Mouse (Mus musculus) intestine, postnatal 0 days (tissue): Measurements from ENCODE around the gene Robo1. TPM values are rescaled to one million over a fixed set of nuclear protein-coding genes. Genes with fewer than 3 reads are reported as not detected.

Experiments
- ATAC-seq: fragments of 200-750 bp; cut with Nextera tagmentation; 2 replicates; pipeline ENCODE4 v1.8.0; 2017; ENCODE audit warnings: mild to moderate bottlenecking, moderate TSS enrichment, moderate library complexity
- H3K27ac ChIP-seq: fragments of 300-500 bp; sonication (generic); 2 replicates; pipeline ENCODE4 v1.5.1; 2014; ENCODE audit warnings: mild to moderate bottlenecking, low read depth, low read length, moderate library complexity
- H3K27me3 ChIP-seq: fragments of 300-500 bp; sonication (generic); replicated peaks from 2 replicates; pipeline ENCODE4 v1.6.1; 2014; ENCODE audit warnings: low read length, mixed read lengths; ENCODE audit not compliant: control insufficient read depth, insufficient read depth
- H3K36me3 ChIP-seq: fragments of 300-500 bp; sonication (generic); 2 replicates; pipeline ENCODE4 v1.6.1; 2014; ENCODE audit warnings: mild to moderate bottlenecking, moderate library complexity; ENCODE audit not compliant: control insufficient read depth, insufficient read depth
- H3K4me1 ChIP-seq: fragments of 300-500 bp; sonication (generic); replicated peaks from 2 replicates; pipeline ENCODE4 v1.6.1; 2014; ENCODE audit warnings: antibody characterized with exemption, low read length, mixed read lengths; ENCODE audit not compliant: control insufficient read depth, insufficient read depth
- H3K4me2 ChIP-seq: fragments of 300-500 bp; sonication (generic); replicated peaks from 2 replicates; pipeline ENCODE4 v1.6.1; 2014; ENCODE audit warnings: low read depth, mild to moderate bottlenecking, moderate library complexity
- H3K4me3 ChIP-seq: fragments of 300-500 bp; sonication (generic); 2 replicates; pipeline ENCODE4 v1.5.1; 2014; ENCODE audit warnings: low read depth, low read length
- H3K9ac ChIP-seq: fragments of 300-500 bp; sonication (generic); 2 replicates; pipeline ENCODE4 v1.6.1; 2014; ENCODE audit warnings: mild to moderate bottlenecking, low read depth, low read length
- H3K9me3 ChIP-seq: fragments of 300-500 bp; sonication (generic); 2 replicates; pipeline ENCODE4 v1.6.1; 2016; ENCODE audit warnings: mixed run types; ENCODE audit not compliant: control insufficient read depth
- CTCF ChIP-seq: sonication (generic); IDR thresholded peaks from 2 replicates; pipeline ENCODE4 v1.5.1; 2016; ENCODE audit warnings: low read depth, mild to moderate bottlenecking, control low read depth, antibody characterized with exemption, moderate library complexity
- WGBS: fragments of 180-500 bp; shearing (Covaris S2); extraction: QIAGEN DNeasy Blood & Tissue Kit; methylation state at CpG from one replicate; pipeline ENCODE4 v1.1.7; 2014; 5-methylcytosine and 5-hydroxymethylcytosine counted together
- polyA plus RNA-seq: library from polyadenylated mRNA; unstranded; fragments of >200 nt; fragmentation: Nextera tagmentation; extraction: Ambion mirVana; gene quantifications from 2 replicates; pipeline ENCODE4 v1.2.1, GENCODE M21; 2015

Gene Robo1
- 2.6 and 2.7 TPM in 2 replicates for polyA plus RNA-seq

DNA sequence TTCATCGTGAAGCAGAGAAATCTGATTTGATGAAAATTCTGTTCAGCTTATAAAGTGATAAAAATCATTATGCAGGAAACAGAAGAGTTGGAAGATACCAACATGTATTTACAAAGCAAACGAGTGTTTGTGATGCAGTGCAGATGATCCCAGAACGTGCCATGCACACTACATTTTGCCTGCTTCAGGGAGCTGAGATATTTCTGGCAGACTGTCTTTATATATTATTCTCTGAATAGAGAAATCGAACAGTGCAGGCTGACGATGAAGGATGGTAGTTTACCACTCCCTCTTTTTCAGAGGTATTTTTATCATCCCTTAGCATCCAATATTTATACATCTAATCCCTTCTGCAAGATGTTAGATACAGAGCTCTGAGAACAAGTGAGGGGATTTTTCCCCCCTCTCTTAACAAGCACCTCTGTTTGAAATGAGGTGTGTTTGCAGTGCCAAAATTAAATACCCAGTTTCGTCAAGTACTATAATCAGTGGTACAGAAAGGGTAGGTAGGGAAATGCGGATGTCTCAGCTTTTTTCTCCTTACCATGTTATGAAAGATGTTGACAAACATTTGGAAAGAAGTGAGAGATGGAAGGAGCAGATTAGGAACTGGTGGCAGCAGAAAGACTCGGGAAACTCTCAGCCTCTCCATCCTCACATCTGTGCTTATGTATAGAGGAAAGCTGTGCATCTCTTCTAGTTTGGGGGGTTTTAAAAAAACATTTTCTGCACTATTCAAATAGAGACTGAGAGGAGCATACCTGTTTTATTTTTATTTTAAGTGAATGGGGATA, at the start of gene Robo1:
TSS of gene Robo1 (plus strand) at position 770 of the 794 bp plus-strand sequence.
- H3K9me3 ChIP-seq: no peaks in the 10 kb centered on the region
- H3K36me3 ChIP-seq: no peaks in the 10 kb centered on the region
- no peaks in the 10 kb centered on the region for H3K4me1 ChIP-seq
- 64% methylated on average over 8 of the region's 8 CpGs for WGBS
- TF ChIP-seq CTCF: no peak
- no peak for ATAC-seq
- no peak within 1 kb of the TSS for H3K4me3 ChIP-seq
- H3K9ac ChIP-seq: no peak within 1 kb of the TSS
- H3K4me2 ChIP-seq: no peak within 1 kb of the TSS
- no peaks in the 10 kb centered on the region for H3K27me3 ChIP-seq
- H3K27ac ChIP-seq: no peak within 1 kb of the TSS

DNA sequence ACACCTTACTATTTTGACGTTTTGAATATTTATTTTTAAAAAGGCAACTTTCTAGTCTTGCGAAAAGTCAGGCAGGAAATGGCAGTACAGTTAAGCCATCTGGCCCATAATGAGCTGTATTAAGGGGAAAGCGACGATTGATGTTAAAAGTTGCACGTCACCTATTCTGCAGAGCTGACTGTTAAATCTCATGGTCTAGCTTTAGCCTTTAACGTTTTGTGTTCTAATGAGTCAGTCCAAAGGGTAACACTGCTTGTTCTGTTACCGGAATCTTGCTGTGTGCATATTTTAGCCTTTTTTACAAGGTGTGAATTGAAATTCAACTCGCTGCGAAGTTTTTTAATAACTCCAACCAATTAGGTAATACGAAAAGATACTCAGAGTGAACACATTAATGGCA, 40.3 kb upstream of the Robo1 start:
- Histone ChIP-seq H3K9me3 (no peaks in the 10 kb centered on the region), H3K9ac (no peak overlapping the region), H3K36me3 (no peaks in the 10 kb centered on the region), H3K27me3 (no peaks in the 10 kb centered on the region), H3K4me3 (no peak overlapping the region), H3K4me1 (no peaks in the 10 kb centered on the region), H3K27ac (no peak overlapping the region), H3K4me2 (no peak overlapping the region)
- no peak for ATAC-seq
- WGBS: 85% methylated on average over 10 of the region's 10 CpGs
- TF ChIP-seq CTCF: no peak

DNA sequence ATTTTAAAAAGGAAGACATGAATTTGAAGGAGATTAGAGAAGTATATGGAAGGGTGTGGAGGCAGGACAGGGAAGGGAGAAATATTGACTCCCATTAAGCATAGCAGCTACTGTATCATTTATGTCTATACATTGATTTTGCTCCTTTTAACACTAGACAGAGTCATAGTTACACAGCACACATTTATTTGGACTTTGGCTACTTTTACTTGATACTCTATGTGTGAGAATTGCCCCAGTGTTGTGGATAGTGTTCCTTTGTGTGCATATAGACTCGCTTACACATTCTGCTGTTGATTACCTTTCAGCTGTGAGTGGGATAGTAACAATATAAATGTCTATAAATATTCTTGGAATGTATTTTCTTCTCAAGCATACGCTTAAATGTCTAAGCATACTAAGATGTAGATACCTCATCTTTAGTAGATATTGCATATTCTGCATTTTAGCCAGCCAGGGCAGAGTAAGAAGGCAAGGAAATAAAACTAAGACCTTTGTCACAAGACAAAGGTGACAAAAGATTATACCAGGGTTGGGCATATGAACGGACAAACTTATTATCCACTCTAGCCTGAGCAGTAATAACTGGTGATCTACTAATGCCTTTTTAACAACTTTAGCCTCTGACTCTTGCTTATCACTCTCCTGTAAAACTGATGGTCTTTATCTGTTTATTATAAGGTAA, 31.6 kb upstream of the Robo1 start:
- no peaks in the 10 kb centered on the region for H3K27me3 ChIP-seq
- ATAC-seq: peak; percentile 86
- 56% methylated on average over 3 of the region's 3 CpGs for WGBS

DNA sequence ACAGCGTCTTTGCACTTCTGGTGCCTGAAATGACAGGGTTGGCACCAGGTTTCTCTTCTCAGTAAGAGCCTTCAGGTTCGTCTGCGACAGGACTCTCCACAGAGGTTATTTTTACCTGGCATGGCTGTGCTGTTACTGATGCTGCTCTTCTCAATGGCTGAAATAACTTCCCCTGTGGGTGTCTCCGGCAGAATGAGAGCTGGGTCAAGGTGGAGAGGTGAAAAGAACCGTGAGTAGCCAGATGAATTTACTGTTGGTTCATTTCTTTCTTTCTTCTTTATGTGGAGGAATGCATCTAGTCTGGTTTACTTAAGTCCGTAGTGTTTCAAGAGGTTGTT, 194 bp downstream of the Robo1 start:
- Histone ChIP-seq H3K27me3 (no peaks in the 10 kb centered on the region), H3K9ac (no peak overlapping the region), H3K4me2 (no peak overlapping the region), H3K36me3 (no peaks in the 10 kb centered on the region), H3K4me1 (no peaks in the 10 kb centered on the region), H3K4me3 (no peak overlapping the region), H3K27ac (no peak overlapping the region), H3K9me3 (no peaks in the 10 kb centered on the region)
- TF ChIP-seq CTCF: no peak
- no peak for ATAC-seq
- 66% methylated on average over 6 of the region's 6 CpGs for WGBS

More for the DNA sequence above, 31.6 kb upstream of the Robo1 start:
- H3K4me2 ChIP-seq: no peak overlapping the region
- H3K9me3 ChIP-seq: no peaks in the 10 kb centered on the region
- H3K4me3 ChIP-seq: no peak overlapping the region
- no peaks in the 10 kb centered on the region; the same call in 1 of the 2 replicates for H3K4me1 ChIP-seq
- TF ChIP-seq CTCF: no peak
- H3K9ac ChIP-seq: no peak overlapping the region
- H3K36me3 ChIP-seq: no peaks in the 10 kb centered on the region
- no peak overlapping the region for H3K27ac ChIP-seq

DNA sequence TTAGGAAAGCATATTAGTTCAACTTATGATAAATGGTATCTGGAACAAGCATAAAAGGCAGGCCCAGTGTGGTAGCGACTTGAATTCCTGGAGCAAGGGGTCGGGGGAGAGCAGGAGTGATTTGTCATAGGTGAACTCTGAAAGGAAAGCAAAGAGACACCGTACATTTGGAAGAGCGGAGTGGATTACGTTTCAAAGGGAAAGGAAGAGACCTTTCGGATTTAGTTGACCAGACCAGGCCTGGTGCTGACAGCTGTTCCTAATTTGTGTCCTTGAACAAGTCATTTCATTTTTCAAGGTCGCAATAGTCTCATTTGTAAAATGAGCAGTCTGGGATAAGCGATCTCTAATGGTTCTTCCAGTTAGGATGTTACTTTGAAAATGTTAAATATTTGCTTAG, 19.2 kb downstream of the Robo1 start:
- H3K9me3 ChIP-seq: no peaks in the 10 kb centered on the region

DNA sequence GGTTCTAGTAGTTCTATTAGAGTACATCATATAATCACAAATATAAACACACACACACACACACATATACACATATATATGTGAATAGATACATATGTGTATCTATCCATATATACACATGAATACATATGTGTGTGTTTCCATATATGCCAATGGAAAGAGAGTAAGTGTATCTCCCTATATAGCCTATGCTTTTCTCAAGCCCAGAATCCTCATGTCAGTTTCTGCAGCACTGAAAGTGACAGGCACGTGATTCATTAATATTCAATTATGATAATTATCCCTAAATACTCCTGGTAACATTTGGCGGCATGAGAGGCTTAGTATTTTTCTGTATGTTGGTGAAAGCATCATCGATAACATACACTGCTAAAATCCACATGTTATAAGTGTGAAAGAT, 20.5 kb downstream of the Robo1 start:
- Histone ChIP-seq H3K9me3 (no peaks in the 10 kb centered on the region), H3K4me3 (no peak overlapping the region), H3K4me1 (no peaks in the 10 kb centered on the region), H3K4me2 (no peak overlapping the region), H3K9ac (no peak overlapping the region), H3K27ac (no peak overlapping the region), H3K36me3 (no peaks in the 10 kb centered on the region), H3K27me3 (no peaks in the 10 kb centered on the region)
- 70% methylated on average over 3 of the region's 3 CpGs for WGBS
- TF ChIP-seq CTCF: no peak
- no peak for ATAC-seq

More for the DNA sequence above, 19.2 kb downstream of the Robo1 start:
- ATAC-seq: no peak
- no peaks in the 10 kb centered on the region for H3K4me1 ChIP-seq
- no peak overlapping the region for H3K9ac ChIP-seq
- H3K4me3 ChIP-seq: no peak overlapping the region
- no peaks in the 10 kb centered on the region for H3K36me3 ChIP-seq
- H3K27me3 ChIP-seq: no peaks in the 10 kb centered on the region
- H3K4me2 ChIP-seq: no peak overlapping the region
- 67% methylated on average over 8 of the region's 8 CpGs for WGBS
- no peak for TF ChIP-seq CTCF
- H3K27ac ChIP-seq: no peak overlapping the region
